Mouse (Mus musculus): Measurements from ENCODE around the gene Rpl3. TPM values are rescaled to one million over a fixed set of nuclear protein-coding genes. Genes with fewer than 3 reads are reported as not detected.

The Rpl3 gene
- polyA plus RNA-seq (2016; fragmentation: Nextera tagmentation; extraction: Ambion mirVana) = 601 and 631 TPM in 2 replicates

DNA sequence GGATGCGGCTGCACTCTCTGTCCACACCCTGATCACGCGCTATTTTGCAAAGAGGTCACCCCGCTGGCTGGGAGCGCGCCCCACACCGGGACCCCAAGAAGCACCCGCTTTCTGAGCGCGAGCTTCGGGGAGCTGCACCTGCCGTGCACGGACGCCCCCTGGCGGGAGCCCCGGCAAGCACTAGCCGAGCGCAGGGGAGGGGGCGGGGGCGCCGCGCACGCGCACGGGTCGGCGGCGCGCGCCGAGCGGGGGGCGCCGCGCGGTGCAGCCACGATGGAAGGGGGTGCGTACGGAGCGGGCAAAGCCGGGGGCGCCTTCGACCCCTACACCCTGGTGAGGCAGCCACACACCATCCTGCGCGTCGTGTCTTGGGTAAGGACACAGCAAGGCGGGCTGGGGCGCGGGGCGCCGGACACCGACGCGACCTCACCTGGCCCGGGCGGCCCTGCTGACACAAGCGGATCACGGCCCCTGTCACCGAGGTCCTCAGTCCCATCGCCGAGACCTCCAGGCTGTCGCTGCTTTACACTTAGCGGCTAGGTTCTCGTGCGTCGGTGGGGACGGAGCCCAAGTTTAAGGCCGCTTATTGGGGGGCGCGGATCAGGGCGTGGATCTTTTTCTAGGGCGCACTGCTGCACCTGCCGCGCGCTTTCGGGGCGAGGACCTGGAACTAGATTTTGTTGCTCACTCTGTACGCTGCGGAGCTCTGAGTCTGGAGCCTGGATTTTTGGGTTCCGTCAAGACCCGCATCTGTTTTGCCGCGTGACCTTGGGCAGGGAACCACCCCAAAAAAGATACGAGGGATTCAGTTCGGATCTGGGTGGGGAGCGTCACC is at the start of gene Rpl3, which contains the start of gene Syngr1:
Rpl3 (minus strand) TSS at position 748 of the 835 bp plus-strand sequence.
Syngr1 (plus strand) TSS at position 214 of the 835 bp plus-strand sequence.
- H3K4me1 ChIP-seq (replicated peaks) = peaks cover 10% of the 10 kb centered on the region; the same call in 1 of the 2 replicates
- peaks cover 42% of the 10 kb centered on the region for H3K27me3 ChIP-seq (replicated peaks)
- H3K36me3 ChIP-seq = no peaks in the 10 kb centered on the region
- H3K9ac ChIP-seq = peak within 1 kb of the TSS; percentile 82
- H3K9me3 ChIP-seq (replicated peaks) = no peaks in the 10 kb centered on the region
- peak; percentile 66 for ATAC-seq (ENCODE audit: insufficient number of reproducible peaks, low FRiP score)
- no peak within 1 kb of the TSS for H3K27ac ChIP-seq (ENCODE audit: poor library complexity, severe bottlenecking)
- H3K4me3 ChIP-seq = peak within 1 kb of the TSS; percentile 82
- H3K4me2 ChIP-seq = peak within 1 kb of the TSS; percentile 96
- 2% methylated on average over 84 of the region's 86 CpGs for WGBS

DNA sequence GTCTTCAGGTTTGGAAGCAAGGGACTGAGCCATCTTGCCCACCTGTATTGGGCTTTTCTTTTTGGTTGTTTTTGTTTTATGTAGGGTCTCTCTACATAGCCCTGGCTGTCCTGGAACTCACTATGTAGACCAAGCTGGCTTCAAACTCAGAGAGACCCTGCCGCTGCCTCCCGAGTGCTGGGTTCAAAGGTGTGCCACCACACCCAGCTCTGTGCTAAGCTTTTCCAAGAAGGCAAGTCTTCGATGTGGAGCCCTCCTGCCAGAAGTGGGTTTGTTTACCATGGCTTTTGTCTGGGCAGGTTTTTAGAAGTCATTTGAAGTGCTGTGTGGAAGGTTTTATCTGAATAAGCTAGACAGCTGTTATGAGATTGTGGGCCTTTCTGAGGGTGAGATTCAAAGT is 49.2 kb upstream of the Rpl3 start:
- H3K27me3 ChIP-seq (replicated peaks) = no peaks in the 10 kb centered on the region
- no peak overlapping the region for H3K4me3 ChIP-seq
- no peak overlapping the region for H3K4me2 ChIP-seq
- peak overlapping the region; percentile 1; the same call in 1 of the 2 replicates for H3K27ac ChIP-seq (ENCODE audit: poor library complexity, severe bottlenecking)
- ATAC-seq (ENCODE audit: insufficient number of reproducible peaks, low FRiP score) = no peak
- WGBS = 87% methylated on average over 3 of the region's 3 CpGs
- H3K4me1 ChIP-seq (replicated peaks) = peaks cover 44% of the 10 kb centered on the region
- H3K36me3 ChIP-seq = peaks cover 67% of the 10 kb centered on the region
- H3K9ac ChIP-seq = no peak overlapping the region
- H3K9me3 ChIP-seq (replicated peaks) = peaks cover 3% of the 10 kb centered on the region; the same call in 1 of the 2 replicates

- H3K9ac ChIP-seq = no peak overlapping the region
- H3K27me3 ChIP-seq (replicated peaks) = no peaks in the 10 kb centered on the region
- no peak overlapping the region for H3K27ac ChIP-seq (ENCODE audit: poor library complexity, severe bottlenecking)
- peaks cover 3% of the 10 kb centered on the region; the same call in 1 of the 2 replicates for H3K9me3 ChIP-seq (replicated peaks)
- H3K4me3 ChIP-seq = no peak overlapping the region
- H3K36me3 ChIP-seq = peaks cover 65% of the 10 kb centered on the region
- ATAC-seq (ENCODE audit: insufficient number of reproducible peaks, low FRiP score) = no peak
- WGBS = 93% methylated on average over 2 of the region's 2 CpGs
- no peak overlapping the region for H3K4me2 ChIP-seq
- peaks cover 43% of the 10 kb centered on the region for H3K4me1 ChIP-seq (replicated peaks)
Observed at GRCm38 (mm10) chr15:80140302-80140701, 48.6 kb upstream of the Rpl3 start.

DNA sequence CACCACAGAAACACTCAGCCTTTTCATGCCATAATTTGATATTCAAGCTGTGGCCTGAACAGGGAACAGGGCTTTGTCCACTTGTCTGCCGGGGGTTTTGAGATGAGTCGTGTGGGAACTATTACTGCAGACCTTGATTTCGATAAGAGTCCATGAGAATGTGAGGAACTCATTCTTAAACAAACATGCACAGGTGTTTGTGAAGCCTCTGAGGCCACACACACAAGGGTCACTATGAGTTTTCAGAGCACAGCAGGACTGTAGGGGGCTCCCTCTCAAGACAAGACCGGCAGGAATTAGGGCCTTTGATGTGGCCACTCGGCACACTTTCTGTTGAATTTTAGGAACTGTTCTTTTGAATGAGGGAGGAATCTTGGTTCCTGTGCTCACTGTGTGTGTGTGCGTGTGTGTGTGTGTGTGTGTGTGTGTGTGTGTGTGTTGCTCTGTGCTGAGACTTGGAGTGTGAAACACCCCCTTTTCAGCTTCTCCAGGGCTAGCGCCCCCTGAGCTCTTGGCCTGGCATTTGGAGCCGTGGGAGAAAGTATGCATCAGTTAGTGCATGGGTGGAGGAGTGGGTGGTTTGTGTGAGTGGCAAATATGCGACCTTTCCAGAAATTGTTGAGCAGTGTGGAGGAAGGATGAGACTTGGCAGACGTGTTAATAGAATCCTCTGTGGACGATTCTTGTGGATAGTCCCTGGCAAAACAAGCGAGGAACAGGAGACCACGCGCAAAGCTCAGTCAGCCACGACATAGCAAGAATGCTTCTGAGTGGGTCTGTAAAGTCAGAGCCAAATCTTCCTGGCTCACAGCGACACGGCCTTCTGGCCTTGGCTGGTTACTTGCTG is 46.5 kb upstream of the Rpl3 start:
- Histone ChIP-seq H3K4me1 (replicated peaks) (peaks cover 57% of the 10 kb centered on the region), H3K4me2 (no peak overlapping the region), H3K4me3 (no peak overlapping the region), H3K36me3 (peaks cover 49% of the 10 kb centered on the region), H3K9ac (no peak overlapping the region), H3K27ac (ENCODE audit: poor library complexity, severe bottlenecking) (peak overlapping the region; percentile 36), H3K27me3 (replicated peaks) (no peaks in the 10 kb centered on the region), H3K9me3 (replicated peaks) (peaks cover 3% of the 10 kb centered on the region; the same call in 1 of the 2 replicates)
- WGBS = 68% methylated on average over 17 of the region's 17 CpGs
- no peak for ATAC-seq (ENCODE audit: insufficient number of reproducible peaks, low FRiP score)

DNA sequence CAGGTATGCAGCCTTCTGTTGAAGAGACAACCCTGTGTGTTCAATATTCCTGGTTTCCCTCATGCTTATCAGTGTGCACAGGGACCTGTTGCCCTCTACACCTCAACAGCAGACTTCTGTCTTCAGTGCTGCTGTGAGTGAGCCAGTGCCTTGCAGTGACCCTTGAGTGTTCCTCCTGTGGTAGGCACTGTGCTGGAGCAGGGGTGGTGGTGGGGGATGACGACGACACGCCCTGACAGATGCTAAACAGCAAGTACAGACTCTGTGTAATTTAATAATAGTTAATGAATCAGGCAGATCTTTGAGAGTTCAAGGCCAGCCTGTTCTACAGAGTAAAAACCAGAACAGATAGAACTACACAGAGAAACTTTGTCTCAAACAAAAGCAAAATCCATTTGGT is 45.0 kb upstream of the Rpl3 start:
- WGBS = 92% methylated on average over 3 of the region's 3 CpGs
- Histone ChIP-seq H3K9ac (0 out of 2 replicates have a peak overlapping the region, but pooled peaks have one; percentile 2), H3K36me3 (peaks cover 36% of the 10 kb centered on the region), H3K4me1 (replicated peaks) (peaks cover 57% of the 10 kb centered on the region), H3K27ac (ENCODE audit: poor library complexity, severe bottlenecking) (0 out of 2 replicates have a peak overlapping the region, but pooled peaks have one; percentile 11), H3K4me3 (no peak overlapping the region), H3K4me2 (no peak overlapping the region), H3K27me3 (replicated peaks) (no peaks in the 10 kb centered on the region), H3K9me3 (replicated peaks) (no peaks in the 10 kb centered on the region)
- ATAC-seq (ENCODE audit: insufficient number of reproducible peaks, low FRiP score) = no peak

- H3K36me3 ChIP-seq = peaks cover 24% of the 10 kb centered on the region
- ATAC-seq (ENCODE audit: insufficient number of reproducible peaks, low FRiP score) = no peak
- no peaks in the 10 kb centered on the region for H3K27me3 ChIP-seq (replicated peaks)
- H3K9me3 ChIP-seq (replicated peaks) = no peaks in the 10 kb centered on the region
- H3K4me2 ChIP-seq = no peak overlapping the region
- H3K9ac ChIP-seq = no peak overlapping the region
- H3K27ac ChIP-seq (ENCODE audit: poor library complexity, severe bottlenecking) = peak overlapping the region; percentile 24; the same call in 1 of the 2 replicates
- H3K4me1 ChIP-seq (replicated peaks) = peaks cover 57% of the 10 kb centered on the region
- no peak overlapping the region for H3K4me3 ChIP-seq
- 85% methylated on average over 2 of the region's 2 CpGs for WGBS
Observed at GRCm38 (mm10) chr15:80135499-80135898, 43.8 kb upstream of the Rpl3 start.

GRCm38 (mm10) chr15:80134450-80134847 is 42.8 kb upstream of the Rpl3 start:
- H3K4me2 ChIP-seq = peak overlapping the region; percentile 90
- peak overlapping the region; percentile 60 for H3K4me3 ChIP-seq
- peak overlapping the region; percentile 97 for H3K27ac ChIP-seq (ENCODE audit: poor library complexity, severe bottlenecking)
- peaks cover 15% of the 10 kb centered on the region for H3K36me3 ChIP-seq
- peaks cover 52% of the 10 kb centered on the region for H3K4me1 ChIP-seq (replicated peaks)
- ATAC-seq (ENCODE audit: insufficient number of reproducible peaks, low FRiP score) = no peak
- 17% methylated on average over 9 of the region's 9 CpGs for WGBS
- no peaks in the 10 kb centered on the region for H3K27me3 ChIP-seq (replicated peaks)
- 0 out of 2 replicates have a peak, but pooled peaks cover 3% of the 10 kb centered on the region for H3K9me3 ChIP-seq (replicated peaks)
- peak overlapping the region; percentile 88 for H3K9ac ChIP-seq

DNA sequence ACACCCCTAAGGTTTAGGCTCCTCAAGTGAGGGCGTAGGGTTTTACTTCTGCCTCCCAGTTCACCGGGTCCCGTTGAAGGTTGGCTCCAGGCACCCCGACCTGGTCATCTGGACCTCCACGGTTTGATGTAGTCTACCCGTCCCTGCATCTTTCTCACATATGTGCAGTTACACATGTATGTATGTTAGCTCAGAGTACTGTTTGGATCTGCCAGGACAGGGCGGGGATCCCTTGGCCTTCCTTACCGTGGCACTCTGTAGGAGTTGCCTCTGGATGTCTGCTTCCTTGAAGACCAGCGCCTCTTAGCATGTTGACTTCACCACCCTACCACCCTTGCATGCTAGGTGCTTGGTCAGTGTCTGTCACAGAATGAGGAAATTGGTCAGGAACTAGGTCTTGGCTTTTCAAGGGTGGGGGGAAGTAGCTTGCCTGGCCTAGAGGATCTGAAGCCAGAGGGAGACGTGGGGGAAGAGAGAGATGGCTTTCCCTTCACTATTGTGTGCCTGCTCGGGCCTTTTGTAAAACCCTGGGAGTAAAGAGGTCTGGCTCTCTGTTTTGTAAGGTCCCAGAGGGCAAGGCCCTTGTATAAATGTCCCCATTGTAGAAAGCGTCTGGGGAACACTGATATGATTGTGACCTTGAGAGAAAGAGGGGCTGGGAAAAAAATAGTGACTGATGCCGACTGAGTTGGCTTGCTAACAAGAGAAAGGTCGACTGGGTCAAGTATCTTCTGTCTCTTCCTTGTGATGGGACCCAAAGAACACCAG is 42.2 kb upstream of the Rpl3 start:
- peaks cover 47% of the 10 kb centered on the region for H3K4me1 ChIP-seq (replicated peaks)
- 8% methylated on average over 14 of the region's 14 CpGs for WGBS
- peak overlapping the region; percentile 60 for H3K4me3 ChIP-seq
- no peaks in the 10 kb centered on the region for H3K27me3 ChIP-seq (replicated peaks)
- H3K27ac ChIP-seq (ENCODE audit: poor library complexity, severe bottlenecking) = peak overlapping the region; percentile 97
- H3K36me3 ChIP-seq = peaks cover 15% of the 10 kb centered on the region
- peak; percentile 27 for ATAC-seq (ENCODE audit: insufficient number of reproducible peaks, low FRiP score)
- 0 out of 2 replicates have a peak, but pooled peaks cover 3% of the 10 kb centered on the region for H3K9me3 ChIP-seq (replicated peaks)
- H3K4me2 ChIP-seq = peak overlapping the region; percentile 90
- peak overlapping the region; percentile 88 for H3K9ac ChIP-seq

GRCm38 (mm10) chr15:80132993-80133586 is 41.4 kb upstream of the Rpl3 start, which contains the start of gene Tab1:
Gene Tab1 (plus strand): TSS chr15:80133127.
- peak within 1 kb of the TSS; percentile 90 for H3K4me2 ChIP-seq
- H3K9me3 ChIP-seq (replicated peaks) = 0 out of 2 replicates have a peak, but pooled peaks cover 3% of the 10 kb centered on the region
- under 1% methylated on average over 58 of the region's 59 CpGs for WGBS
- peak within 1 kb of the TSS; percentile 97 for H3K27ac ChIP-seq (ENCODE audit: poor library complexity, severe bottlenecking)
- H3K27me3 ChIP-seq (replicated peaks) = no peaks in the 10 kb centered on the region
- H3K4me1 ChIP-seq (replicated peaks) = peaks cover 39% of the 10 kb centered on the region
- peak within 1 kb of the TSS; percentile 60 for H3K4me3 ChIP-seq
- ATAC-seq (ENCODE audit: insufficient number of reproducible peaks, low FRiP score) = peak; percentile 93
- peaks cover 15% of the 10 kb centered on the region for H3K36me3 ChIP-seq
- peak within 1 kb of the TSS; percentile 88 for H3K9ac ChIP-seq

GRCm38 (mm10) chr15:80132452-80132851 is 40.8 kb upstream of the Rpl3 start:
- no peaks in the 10 kb centered on the region for H3K27me3 ChIP-seq (replicated peaks)
- H3K27ac ChIP-seq (ENCODE audit: poor library complexity, severe bottlenecking) = no peak overlapping the region; the same call in 1 of the 2 replicates
- H3K9ac ChIP-seq = 0 out of 2 replicates have a peak overlapping the region, but pooled peaks have one; percentile 88
- ATAC-seq (ENCODE audit: insufficient number of reproducible peaks, low FRiP score) = no peak
- WGBS = 75% methylated on average over 9 of the region's 9 CpGs
- H3K36me3 ChIP-seq = peaks cover 15% of the 10 kb centered on the region
- 0 out of 2 replicates have a peak, but pooled peaks cover 3% of the 10 kb centered on the region for H3K9me3 ChIP-seq (replicated peaks)
- H3K4me2 ChIP-seq = peak overlapping the region; percentile 90
- peak overlapping the region; percentile 60 for H3K4me3 ChIP-seq
- peaks cover 33% of the 10 kb centered on the region for H3K4me1 ChIP-seq (replicated peaks)

Data from heart, embryonic 12.5 days (tissue).